Mouse (Mus musculus) CD4-positive, CD25-positive, alpha-beta regulatory T cell, adult 4 months (primary cell): ENCODE measurements around the gene Prss53. TPM values are rescaled to one million over a fixed set of nuclear protein-coding genes. Genes with fewer than 3 reads are reported as not detected.
"Not testable (repeated sequence)": the region's sequence is repeated elsewhere in the genome, so short reads cannot be mapped to it uniquely, and the experiment has no call there.

Source experiments
- ATAC-seq: one replicate; pipeline ENCODE4 v1.8.0; 2017
- polyA plus RNA-seq, 2 experiments: library from polyadenylated mRNA; unstranded; fragments of 100-300 nt; shearing (Covaris generic); gene quantifications; one replicate each; pipeline ENCODE4 v1.2.1; 2017

The Prss53 gene
- polyA plus RNA-seq, 2 experiments from 2014 or later: 0.85 to 1.2 TPM

DNA sequence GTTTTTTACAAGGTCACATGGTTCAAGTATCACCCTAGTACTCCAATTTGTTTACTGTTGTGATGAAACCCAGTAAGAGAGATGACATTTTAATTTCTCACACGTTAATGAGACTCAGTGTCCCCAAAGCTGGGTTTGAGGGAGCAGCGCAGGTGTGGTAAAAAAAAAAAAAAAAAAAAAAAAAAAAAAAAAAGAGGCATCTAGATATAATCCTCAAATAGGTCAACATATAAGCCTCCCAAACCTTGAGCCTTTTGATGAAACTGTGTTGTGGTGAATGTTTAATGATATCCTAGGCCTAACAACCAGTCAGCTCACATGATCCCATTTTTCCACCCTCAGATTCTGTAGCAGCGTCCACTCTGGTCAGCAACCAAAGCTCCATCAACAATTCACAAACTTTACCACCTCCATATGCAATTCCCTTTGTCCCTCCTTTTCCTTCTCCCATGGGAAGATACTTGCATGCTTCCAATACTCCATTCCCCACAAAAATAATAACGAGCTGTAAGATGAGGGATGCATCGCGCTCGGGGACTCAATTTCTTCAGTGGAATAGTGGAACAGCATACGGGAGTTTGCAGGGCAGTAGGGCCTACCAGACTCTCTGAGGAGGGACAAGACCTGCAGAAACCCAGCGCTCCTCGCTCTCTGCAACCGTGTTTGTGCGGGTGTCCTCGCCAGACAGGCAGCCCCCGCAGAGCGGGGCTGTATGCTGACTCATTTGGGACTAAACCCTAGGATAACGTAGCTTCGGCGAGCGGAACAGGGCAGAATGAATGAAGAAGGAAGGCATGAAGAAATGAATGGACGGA, 15.8 kb downstream of the Prss53 start:
- peak; percentile 5 for ATAC-seq

DNA sequence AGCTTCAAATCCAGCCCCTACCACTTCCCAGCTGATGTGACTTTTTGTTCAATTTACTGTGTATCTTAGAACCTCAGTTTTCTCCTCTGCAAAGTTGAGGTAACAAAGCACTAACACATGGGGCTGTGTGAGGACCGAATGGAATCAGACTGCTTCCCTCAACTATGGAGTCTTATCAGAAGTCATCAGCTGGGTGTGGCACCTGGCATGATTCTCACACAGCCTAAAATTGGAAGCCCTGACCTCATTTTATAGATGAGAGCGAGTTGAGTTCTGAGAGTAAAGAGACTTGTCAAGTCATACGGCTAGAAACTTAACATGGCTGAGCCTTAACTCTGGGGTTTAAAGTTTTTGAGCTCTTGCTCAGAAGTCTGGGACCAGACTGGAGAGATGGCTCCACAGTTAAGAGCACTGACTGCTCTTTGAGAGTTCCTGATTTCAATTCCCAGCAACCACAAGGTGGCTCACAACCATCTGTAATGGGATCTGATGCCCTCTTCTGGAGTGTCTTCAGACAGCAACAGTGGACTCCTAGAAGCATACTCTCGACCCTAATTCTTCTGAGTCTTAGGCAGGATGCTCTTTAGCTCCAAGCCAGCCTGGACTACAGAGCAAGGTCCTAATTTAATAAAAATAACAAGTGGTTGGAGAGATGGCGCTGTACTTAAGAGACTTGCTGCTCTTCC, 20.5 kb downstream of the Prss53 start:
- no peak for ATAC-seq

DNA sequence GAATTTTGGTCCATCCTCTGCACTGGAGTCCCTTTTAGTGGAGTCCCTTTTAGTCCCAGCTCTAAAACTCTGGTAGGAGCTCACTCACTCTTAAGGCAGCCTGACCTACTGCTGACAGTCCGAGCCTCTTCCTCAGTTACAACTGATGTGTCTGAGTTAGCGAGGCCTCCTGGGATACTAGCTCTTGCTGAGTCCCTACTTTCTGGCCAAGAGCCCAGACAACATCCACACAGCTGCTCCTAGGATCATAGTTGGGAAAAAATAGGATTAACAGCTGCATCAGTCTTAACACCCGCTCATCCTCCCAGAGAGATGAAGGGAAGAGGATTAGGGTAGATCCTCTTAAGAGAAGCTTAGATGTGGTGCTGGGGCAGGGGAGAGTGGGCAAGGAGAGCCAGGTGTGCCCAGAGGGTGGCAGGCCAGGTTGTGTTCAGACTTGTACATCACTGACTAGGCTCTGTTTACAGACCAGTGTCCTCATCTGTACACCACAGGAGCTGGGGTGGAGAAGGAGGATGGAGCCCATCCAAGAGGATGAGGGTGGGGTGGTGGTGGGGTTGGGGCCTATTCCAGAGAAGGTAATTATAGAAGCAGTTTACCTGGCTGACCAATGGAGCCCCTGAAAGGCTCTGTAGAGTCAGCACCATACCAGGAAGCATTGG, 21.5 kb downstream of the Prss53 start:
- ATAC-seq: no peak

DNA sequence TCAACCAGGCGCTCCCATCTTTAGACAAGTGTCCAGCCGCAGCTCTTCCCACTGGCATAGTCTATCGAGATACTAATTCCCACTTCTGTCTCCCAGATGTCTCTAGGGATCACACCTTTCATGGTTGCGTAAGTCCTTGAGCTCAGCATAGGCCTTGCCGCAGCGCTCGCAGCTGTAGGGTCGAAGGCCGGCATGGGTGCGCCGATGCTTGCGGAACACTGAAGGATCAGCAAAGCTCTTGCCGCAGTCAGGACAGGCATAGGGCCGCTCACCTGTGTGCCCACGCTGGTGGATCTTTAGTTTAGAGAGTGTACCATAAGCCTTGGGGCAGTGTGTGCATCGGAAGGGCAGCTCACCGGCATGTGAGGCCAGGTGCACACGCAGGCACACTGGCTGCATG, 23.1 kb downstream of the Prss53 start:
- no peak for ATAC-seq

DNA sequence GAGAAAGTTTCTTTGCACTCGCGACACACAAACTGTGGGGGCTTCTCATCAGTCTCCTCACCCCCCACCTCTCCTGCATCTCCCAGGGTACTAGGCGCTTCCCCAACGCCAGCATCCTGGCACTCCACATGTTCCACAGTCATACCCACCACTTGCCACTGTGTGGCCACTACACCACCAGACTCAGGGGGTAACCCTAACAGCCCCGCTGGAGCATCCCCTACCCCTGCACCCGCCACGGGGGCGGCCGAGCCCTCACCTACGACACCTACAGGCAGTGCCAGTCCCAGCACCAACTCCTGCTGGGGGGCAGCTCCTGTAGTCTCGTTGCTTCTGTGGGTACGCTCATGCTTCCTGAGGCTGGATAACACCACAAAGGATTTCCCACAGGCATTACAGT, 24.3 kb downstream of the Prss53 start:
- no peak for ATAC-seq

DNA sequence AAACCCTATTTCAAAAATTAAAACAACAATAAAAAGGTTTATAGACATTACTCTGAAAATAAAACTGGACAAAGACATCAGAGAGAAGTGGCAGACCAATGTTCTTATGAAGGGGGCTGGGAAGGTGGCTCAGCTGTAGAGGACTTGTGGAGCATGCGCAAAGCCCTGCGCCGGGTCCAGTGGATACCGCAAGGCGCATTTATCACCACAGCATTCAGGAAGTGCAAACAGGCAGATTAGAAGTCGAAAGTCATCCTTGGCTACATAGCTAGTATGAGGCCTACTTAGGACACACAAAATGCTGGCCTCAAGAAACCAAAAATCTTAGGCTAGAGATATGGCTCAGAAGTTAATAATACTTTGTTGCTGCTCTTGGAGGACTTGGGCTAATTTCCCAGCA, 32.5 kb downstream of the Prss53 start:
- no peak for ATAC-seq

DNA sequence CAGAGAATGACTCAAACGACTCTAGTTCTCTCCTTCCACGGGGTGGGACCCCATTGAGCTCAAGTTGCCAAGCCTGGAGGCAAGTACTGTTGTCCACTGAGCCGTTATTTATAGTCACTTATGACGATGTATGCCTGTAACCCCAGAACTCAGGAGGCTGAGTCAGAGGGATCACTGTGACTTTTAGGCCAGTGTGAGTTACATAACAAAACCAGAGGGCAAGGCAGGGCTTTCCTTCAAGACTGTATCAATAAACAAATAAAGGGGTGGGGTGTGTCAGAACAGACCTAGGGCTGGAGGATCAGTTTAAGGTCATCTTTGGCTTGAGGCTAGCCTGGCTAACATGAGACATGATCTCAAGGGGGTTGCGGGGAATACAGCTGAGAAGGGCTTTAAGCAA, 39.9 kb downstream of the Prss53 start:
- no peak for ATAC-seq

DNA sequence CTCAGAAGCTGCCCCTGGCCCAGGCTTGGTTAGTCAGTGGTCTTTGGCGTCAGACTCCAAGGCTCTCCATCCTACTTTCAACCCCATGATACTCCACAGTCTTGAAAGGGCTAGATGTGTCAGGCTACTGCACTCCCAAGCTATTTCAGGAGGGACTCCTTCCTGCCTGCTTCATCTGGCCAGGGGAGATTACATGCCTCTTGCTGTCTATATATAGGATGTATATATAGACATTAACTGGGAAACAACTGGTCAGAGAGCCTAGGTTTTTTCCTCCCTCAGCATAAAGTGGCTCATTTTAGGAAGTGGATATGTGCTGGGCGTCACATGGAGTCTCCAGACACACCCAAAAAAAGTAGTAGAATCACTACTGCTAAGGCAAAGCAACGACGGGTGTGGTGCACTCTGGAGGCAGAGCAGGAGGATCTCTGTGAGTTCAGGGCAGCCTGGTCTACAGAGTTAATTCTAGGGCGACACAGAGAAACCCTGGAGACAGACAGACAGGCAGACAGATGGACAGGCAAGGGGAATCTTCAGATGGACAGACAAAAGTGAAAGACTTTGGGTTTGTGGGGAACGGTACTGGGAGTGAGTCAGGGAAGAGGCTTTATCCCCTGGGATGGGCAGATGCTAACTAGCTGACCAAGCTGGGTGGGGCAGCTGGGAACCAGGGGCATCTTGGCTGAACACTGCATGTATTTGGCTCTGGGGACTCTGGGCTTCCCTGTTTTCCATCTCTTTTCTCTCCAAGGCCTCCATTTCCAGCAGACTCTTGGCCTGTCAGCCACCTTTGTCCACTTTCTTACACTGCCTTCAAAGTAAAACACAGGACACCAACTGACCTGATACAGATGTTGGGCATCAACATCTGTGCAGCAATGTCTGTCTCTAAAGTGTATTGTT, 40.5 kb downstream of the Prss53 start:
- no peak for ATAC-seq

DNA sequence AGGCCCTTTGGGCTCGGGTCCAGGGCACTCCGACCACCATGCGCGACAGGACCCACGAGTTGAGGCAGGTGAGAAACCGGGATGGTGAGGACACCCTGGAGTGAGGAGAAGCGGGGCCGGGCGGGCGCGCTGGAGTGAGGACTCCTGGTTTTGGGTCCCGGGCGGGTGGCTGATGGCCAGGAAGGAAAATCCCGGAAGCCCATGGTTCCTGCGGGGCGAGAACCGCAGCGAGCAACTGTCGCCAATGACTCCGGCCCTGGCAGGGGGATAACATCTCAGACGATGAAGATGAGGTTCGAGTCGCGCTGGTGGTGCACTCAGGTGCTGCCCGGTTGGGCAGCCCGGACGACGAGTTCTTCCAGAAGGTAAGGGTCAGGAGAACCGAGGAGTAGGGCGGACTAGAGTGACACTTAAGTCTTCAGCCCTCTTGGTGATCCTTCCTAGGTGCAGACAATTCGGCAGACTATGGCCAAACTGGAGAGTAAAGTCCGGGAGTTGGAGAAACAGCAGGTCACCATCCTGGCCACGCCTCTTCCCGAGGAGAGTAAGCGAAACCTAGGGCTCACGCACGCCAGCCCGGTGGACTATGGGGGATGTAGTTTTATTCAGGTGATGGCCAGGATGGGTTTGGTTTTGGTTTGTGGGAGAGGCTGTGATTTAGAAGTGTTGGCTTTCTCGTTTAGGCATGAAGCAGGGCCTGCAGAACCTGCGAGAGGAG, 48.6 kb downstream of the Prss53 start:
- peak; percentile 74 for ATAC-seq

DNA sequence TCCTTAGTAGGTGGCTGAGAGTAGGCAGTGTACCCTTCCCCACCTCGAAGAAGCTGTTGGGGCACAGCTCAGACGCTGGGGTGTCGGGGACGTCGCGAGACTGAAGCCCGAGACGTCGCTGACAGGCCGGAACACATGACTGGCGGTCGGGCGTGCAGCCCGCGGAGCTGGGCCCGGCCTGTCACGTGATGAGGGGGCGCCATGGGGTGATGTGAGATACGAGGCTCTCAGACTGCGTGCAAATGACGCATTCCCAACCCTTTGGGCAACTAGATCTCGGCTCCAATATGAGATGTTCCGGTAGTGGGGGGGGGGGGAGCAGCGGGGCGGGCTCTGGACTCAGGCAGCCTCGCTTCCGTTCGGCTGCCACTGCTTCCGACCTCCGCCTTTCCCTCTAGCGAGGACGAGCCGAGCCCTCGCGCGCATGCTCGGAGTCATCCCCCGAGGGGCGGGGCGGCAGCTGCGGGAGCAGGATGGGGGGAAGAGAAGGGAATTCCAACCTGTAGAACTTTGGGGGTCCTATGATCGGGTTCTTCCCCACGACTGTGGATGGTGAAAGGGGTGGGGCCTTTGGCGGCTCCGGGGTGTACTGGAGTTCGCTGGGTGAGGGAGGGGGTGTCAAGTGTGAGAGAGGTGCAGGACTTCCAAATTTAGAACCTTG, 49.3 kb downstream of the Prss53 start:
- ATAC-seq: peak; percentile 77

DNA sequence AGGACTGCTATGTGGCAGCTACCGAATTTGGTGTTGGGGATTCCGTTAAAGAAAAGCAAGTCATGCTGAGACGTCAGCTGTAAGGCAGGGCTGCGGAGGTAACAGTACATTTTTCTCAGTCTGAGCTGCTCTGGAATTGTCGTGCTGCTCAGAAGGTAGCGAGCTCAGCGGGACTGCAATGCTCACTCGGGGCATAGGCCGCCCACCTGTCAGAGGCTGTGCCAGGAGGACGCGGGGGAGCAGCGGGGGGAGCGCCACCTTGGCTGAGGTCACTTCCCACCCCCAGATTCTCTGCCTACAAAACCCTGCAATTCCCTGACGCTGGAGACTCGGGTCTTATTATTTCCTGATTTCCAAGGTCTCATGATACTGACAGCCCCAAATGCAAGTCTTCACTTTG, 49.9 kb downstream of the Prss53 start:
- peak; percentile 23 for ATAC-seq

DNA sequence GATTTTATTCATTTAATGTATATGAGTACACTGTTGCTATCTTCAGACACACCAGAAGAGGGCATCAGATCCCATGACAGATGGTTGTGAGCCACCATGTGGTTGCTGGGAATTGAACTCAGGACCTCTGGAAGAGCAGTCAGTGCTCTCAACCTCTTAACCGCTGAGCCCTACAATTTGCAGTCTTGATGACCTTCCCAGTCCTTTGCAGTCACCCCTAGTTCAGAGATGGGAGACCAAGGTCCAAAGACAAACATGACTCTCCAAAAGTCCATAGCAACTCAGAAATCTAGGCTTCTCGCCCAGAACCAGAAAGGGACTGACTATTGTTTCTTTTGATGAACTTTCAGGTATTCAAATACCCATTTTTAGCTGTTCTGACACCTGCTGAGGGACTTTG, 50.7 kb downstream of the Prss53 start:
- ATAC-seq: not testable (repeated sequence)

DNA sequence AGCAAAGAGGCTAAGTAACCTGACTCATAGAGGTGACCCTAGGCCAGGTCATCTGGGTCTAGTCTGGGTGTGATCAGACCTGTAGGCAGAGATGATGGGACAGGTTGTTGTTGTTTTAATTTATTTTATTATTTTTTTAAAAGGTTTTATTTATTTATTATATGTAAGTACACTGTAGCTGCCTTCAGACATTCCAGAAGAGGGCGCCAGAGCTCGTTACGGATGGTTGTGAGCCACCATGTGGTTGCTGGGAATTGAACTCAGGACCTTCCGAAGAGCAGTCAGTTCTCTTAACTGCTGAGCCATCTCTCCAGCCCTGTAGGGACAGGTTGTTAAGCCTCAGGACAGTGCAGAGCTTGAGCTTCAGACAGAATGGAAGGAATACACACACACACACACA, 52.9 kb downstream of the Prss53 start:
- ATAC-seq: not testable (repeated sequence)

DNA sequence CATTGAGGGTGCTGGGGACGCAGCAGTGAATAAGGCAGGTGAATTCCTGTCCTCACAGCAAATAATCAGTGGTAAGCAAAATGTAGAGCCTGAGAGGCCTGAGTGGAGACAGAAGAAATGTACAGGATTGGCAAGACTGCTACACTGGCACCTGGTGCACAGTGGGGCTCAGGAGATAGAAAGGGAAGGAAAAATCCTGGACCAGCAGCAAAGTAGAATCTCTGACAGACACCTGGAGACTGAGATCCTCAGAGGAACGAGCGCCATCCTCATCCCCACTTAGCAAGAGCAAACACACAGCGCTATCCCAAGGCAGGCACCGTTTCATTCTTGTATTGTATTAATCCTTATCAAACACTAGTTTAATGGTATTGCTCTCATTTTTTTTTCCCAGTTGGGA, 53.3 kb downstream of the Prss53 start:
- ATAC-seq: no peak

Other genes starting within 250 kb of the Prss53 start
- gene Bcl7c, start 182.0 kb downstream of the Prss53 start, polyA plus RNA-seq: 1 to 10 TPM; 3.2 to 5.5 TPM
- not detected for gene Ctf1, start 178.2 kb downstream of the Prss53 start, polyA plus RNA-seq
- gene Ctf2, start 158.8 kb downstream of the Prss53 start, polyA plus RNA-seq: not detected
- gene Fbxl19, start 146.4 kb downstream of the Prss53 start, polyA plus RNA-seq: under 1 TPM; 0.12 to 0.62 TPM
- gene Orai3, start 121.2 kb downstream of the Prss53 start, polyA plus RNA-seq: 10 to 100 TPM; 12.8 to 15.4 TPM
- gene Setd1a, start 114.3 kb downstream of the Prss53 start, polyA plus RNA-seq: 1 to 10 TPM; 5.8 to 6.6 TPM
- gene Gm49388, start 105.4 kb downstream of the Prss53 start, polyA plus RNA-seq: under 1 TPM; 0.65 to 0.99 TPM
- gene Hsd3b7, start 90.4 kb downstream of the Prss53 start, polyA plus RNA-seq: 1 to 10 TPM; 3.9 to 6.8 TPM
- gene Stx4a, start 66.7 kb downstream of the Prss53 start, polyA plus RNA-seq: 100 to 1,000 TPM in 1 of 2 experiments, 10 to 100 TPM in 1; 62.0 to 110 TPM
- gene Stx1b, start 66.4 kb downstream of the Prss53 start, polyA plus RNA-seq: not detected
- 10 to 100 TPM; 25.1 to 29.0 TPM for gene Zfp646, start 14.7 kb downstream of the Prss53 start, polyA plus RNA-seq
- 10 to 100 TPM in 1 of 2 experiments, 1 to 10 TPM in 1; 9.0 to 10.6 TPM for gene Zfp668, start 14.1 kb downstream of the Prss53 start, polyA plus RNA-seq
- gene Gm21974, start 4.5 kb upstream of the Prss53 start, polyA plus RNA-seq: not detected
- gene Vkorc1, start 4.6 kb upstream of the Prss53 start, polyA plus RNA-seq: 10 to 100 TPM; 43.3 to 58.0 TPM
- gene Bckdk, start 13.1 kb upstream of the Prss53 start, polyA plus RNA-seq: 100 to 1,000 TPM in 1 of 2 experiments, 10 to 100 TPM in 1; 59.0 to 108 TPM
- gene Kat8, start 21.5 kb upstream of the Prss53 start, polyA plus RNA-seq: 10 to 100 TPM; 39.8 to 41.9 TPM
- gene Prss8, start 39.1 kb upstream of the Prss53 start, polyA plus RNA-seq: not detected
- gene Prss36, start 55.8 kb upstream of the Prss53 start, polyA plus RNA-seq: 1 to 10 TPM; 2.5 to 4.3 TPM
- 10 to 100 TPM; 59.4 to 88.7 TPM for gene Fus, start 76.5 kb upstream of the Prss53 start, polyA plus RNA-seq
- 100 to 1,000 TPM; 247 to 260 TPM for gene Pycard, start 102.9 kb upstream of the Prss53 start, polyA plus RNA-seq
- not detected for gene Trim72, start 113.0 kb upstream of the Prss53 start, polyA plus RNA-seq
- under 1 TPM; 0.56 to 0.70 TPM for gene Itgam, start 171.7 kb upstream of the Prss53 start, polyA plus RNA-seq
- not detected for gene Gm49368, start 171.7 kb upstream of the Prss53 start, polyA plus RNA-seq
- gene Itgax, start 238.6 kb upstream of the Prss53 start, polyA plus RNA-seq: not detected